Mouse (Mus musculus) lung, postnatal 0 days (tissue): ENCODE data around the gene Cdk6. TPM values are rescaled to one million over a fixed set of nuclear protein-coding genes. Genes with fewer than 3 reads are reported as not detected.
A peak's percentile ranks its signal among the peaks of the same experiment; 100 is the strongest.
"Not testable (repeated sequence)": the region's sequence is repeated elsewhere in the genome, so short reads cannot be mapped to it uniquely, and the experiment has no call there.

ENCODE experiments used
- ATAC-seq: fragments of 200-750 bp; cut with Nextera tagmentation; 2 replicates; pipeline ENCODE4 v1.8.0; 2017; ENCODE audit warnings: moderate library complexity
- DNase-seq: peaks from one replicate; pipeline ENCODE4 v3.0.0-alpha.2; 2016; ENCODE audit warnings: low spot score
- H3K27ac ChIP-seq: fragments of 300-500 bp; sonication (generic); 2 replicates; pipeline ENCODE4 v1.5.1; 2014; ENCODE audit warnings: antibody characterized with exemption, mild to moderate bottlenecking, low read length, mixed read lengths
- H3K27me3 ChIP-seq: fragments of 300-500 bp; sonication (generic); replicated peaks from 2 replicates; pipeline ENCODE4 v1.6.1; 2014; ENCODE audit warnings: low read length, mixed read lengths; ENCODE audit not compliant: insufficient read depth
- H3K36me3 ChIP-seq: fragments of 300-500 bp; sonication (generic); 2 replicates; pipeline ENCODE4 v1.6.1; 2014; ENCODE audit warnings: low read length, mixed read lengths; ENCODE audit not compliant: insufficient read depth
- H3K4me1 ChIP-seq: fragments of 300-500 bp; sonication (generic); 2 replicates; pipeline ENCODE4 v1.6.1; 2014; ENCODE audit warnings: antibody characterized with exemption, low read depth, low read length, mixed read lengths; ENCODE audit not compliant: insufficient read depth
- H3K4me2 ChIP-seq: fragments of 300-500 bp; sonication (generic); replicated peaks from 2 replicates; pipeline ENCODE4 v1.6.1; 2014; ENCODE audit warnings: low read depth, mild to moderate bottlenecking, low read length, moderate library complexity, mixed read lengths
- H3K4me3 ChIP-seq: fragments of 300-500 bp; sonication (generic); 2 replicates; pipeline ENCODE4 v1.5.1; 2014; ENCODE audit warnings: low read depth, low read length
- H3K9ac ChIP-seq: fragments of 300-500 bp; sonication (generic); replicated peaks from 2 replicates; pipeline ENCODE4 v1.6.1; 2014; ENCODE audit warnings: low read depth, mild to moderate bottlenecking
- H3K9me3 ChIP-seq: fragments of 300-500 bp; sonication (generic); 2 replicates; pipeline ENCODE4 v1.6.1; 2016; ENCODE audit warnings: low read length, mixed read lengths
- CTCF ChIP-seq: IDR thresholded peaks from 2 replicates; pipeline ENCODE4 v1.5.1; 2016; ENCODE audit warnings: antibody characterized with exemption, mild to moderate bottlenecking
- EP300 ChIP-seq: IDR thresholded peaks from 2 replicates; pipeline ENCODE4 v1.6.1; 2016; ENCODE audit warnings: antibody characterized with exemption, mild to moderate bottlenecking, control low read depth
- WGBS: fragments of 180-500 bp; shearing (Covaris S2); extraction: QIAGEN DNeasy Blood & Tissue Kit; methylation state at CpG from one replicate; pipeline ENCODE4 v1.1.7; 2014; 5-methylcytosine and 5-hydroxymethylcytosine counted together
- polyA plus RNA-seq: library from polyadenylated mRNA; unstranded; fragments of >200 nt; fragmentation: Nextera tagmentation; extraction: Ambion mirVana; gene quantifications from 2 replicates; pipeline ENCODE4 v1.2.1, GENCODE M21; 2015

Cdk6 gene
- polyA plus RNA-seq, 1 experiment from 2014 or later, result 19.7 TPM

- not testable (repeated sequence) for DNase-seq, ATAC-seq, H3K4me1 ChIP-seq, H3K9ac ChIP-seq, H3K36me3 ChIP-seq, H3K27ac ChIP-seq, H3K27me3 ChIP-seq, H3K4me3 ChIP-seq, H3K4me2 ChIP-seq, H3K9me3 ChIP-seq
- 48% methylated on average over 6 of the region's 6 CpGs for WGBS
Observed at GRCm38 (mm10) chr5:3439386-3439785, 98.1 kb downstream of the Cdk6 start.

DNA sequence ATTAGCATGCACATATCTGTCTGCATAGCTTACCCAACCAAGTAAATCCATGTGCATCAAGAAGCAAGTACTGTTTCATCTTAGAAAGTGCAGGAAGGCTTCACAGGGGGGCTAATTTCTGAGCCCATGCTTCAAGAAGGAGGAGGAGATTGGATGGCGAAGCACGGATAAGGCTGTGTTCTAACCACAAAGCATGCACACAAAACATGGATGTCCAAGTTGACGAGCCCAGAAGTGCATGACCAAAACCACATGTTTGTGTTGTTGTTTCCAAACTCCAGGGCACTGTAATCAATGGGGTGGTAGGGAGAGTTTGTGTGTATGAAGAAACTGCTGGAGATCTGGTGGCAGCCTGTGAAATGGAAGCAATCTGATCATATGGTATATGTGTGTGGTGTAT lies 101.2 kb downstream of the Cdk6 start:
- ATAC-seq, H3K9me3 ChIP-seq, H3K4me1 ChIP-seq, H3K4me3 ChIP-seq, H3K27ac ChIP-seq, H3K27me3 ChIP-seq, H3K4me2 ChIP-seq, H3K36me3 ChIP-seq, H3K9ac ChIP-seq, DNase-seq: not testable (repeated sequence)
- 84% methylated on average over 3 of the region's 3 CpGs for WGBS

DNA sequence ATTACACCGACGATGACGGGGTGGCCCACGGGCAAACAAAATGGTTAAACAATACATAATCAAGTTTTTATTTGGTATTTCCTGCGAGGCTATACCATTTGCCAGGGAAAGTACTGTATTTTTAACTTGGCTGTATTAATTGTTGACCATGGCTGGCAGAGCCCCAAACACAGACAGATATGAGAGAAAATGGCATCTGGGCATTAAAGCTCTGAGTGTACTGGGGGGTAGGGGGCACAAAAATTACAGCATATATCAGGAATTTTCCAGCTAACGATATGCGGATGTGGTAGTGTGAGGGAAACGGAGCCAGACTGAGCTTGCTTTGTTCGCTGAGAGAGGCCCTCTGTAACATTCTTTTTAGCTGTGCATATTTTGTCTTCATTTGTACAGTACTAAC lies 109.9 kb downstream of the Cdk6 start:
- DNase-seq, result peak; percentile 12
- H3K9me3 ChIP-seq, H3K27ac ChIP-seq, H3K4me1 ChIP-seq, H3K36me3 ChIP-seq, H3K9ac ChIP-seq, H3K4me3 ChIP-seq, ATAC-seq, H3K4me2 ChIP-seq, H3K27me3 ChIP-seq: not testable (repeated sequence)
- WGBS, result 5% methylated on average over 9 of the region's 9 CpGs

- not testable (repeated sequence) for H3K27ac ChIP-seq, H3K27me3 ChIP-seq, H3K4me3 ChIP-seq, H3K36me3 ChIP-seq, H3K9me3 ChIP-seq, H3K9ac ChIP-seq, H3K4me1 ChIP-seq, H3K4me2 ChIP-seq
- 10% methylated on average over 6 of the region's 6 CpGs for WGBS
- DNase-seq, result peak; percentile 26
- 0 out of 2 replicates have a peak, but pooled peaks have one; percentile 7 for TF ChIP-seq CTCF
- ATAC-seq, result peak; percentile 43; the same call in 1 of the 2 replicates
Observed at GRCm38 (mm10) chr5:3453946-3454345, 112.7 kb downstream of the Cdk6 start.

- Histone ChIP-seq H3K4me2 (no peak overlapping the region), H3K4me1 (no peaks in the 10 kb centered on the region; the same call in 1 of the 2 replicates), H3K9me3 (no peaks in the 10 kb centered on the region), H3K9ac (no peak overlapping the region), H3K27me3 (no peaks in the 10 kb centered on the region), H3K27ac (no peak overlapping the region), H3K36me3 (no peaks in the 10 kb centered on the region), H3K4me3 (no peak overlapping the region)
- WGBS, result 45% methylated on average over 9 of the region's 9 CpGs
- ATAC-seq, result no peak
- no peak for DNase-seq
- no peak for TF ChIP-seq CTCF
- TF ChIP-seq EP300, result no peak
Observed at GRCm38 (mm10) chr5:3460907-3461306, 119.6 kb downstream of the Cdk6 start.

DNA sequence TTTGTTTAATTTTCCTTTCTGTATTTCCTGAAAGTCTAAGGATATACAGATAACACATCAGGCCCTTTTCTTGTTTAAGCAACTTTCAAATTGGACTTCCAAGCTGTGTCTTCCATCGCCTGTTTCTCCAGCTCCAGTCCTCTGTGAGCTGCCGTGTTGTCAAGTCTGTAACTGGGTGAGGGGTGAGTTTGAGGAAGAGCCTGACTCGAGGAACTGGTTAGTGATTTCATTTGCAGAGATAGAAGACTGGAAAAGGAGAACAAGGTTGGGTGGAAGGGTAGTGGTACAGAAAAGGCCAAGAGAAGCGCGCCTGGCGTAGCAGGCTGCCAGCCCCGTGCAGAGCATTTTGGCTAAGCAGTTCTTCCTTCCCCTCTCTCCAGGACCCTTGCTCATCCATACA lies 120.1 kb downstream of the Cdk6 start:
- peak; percentile 31 for DNase-seq
- TF ChIP-seq CTCF (no peak), EP300 (no peak)
- Histone ChIP-seq H3K4me2 (no peak overlapping the region), H3K27ac (no peak overlapping the region), H3K36me3 (no peaks in the 10 kb centered on the region), H3K4me1 (peaks cover 5% of the 10 kb centered on the region; the same call in 1 of the 2 replicates), H3K9me3 (no peaks in the 10 kb centered on the region), H3K27me3 (no peaks in the 10 kb centered on the region), H3K9ac (no peak overlapping the region), H3K4me3 (no peak overlapping the region)
- WGBS, result 64% methylated on average over 7 of the region's 7 CpGs
- ATAC-seq, result no peak
